Mouse (Mus musculus) heart, adult 2 months (tissue): ENCODE data around the gene Plxnc1. TPM values are rescaled to one million over a fixed set of nuclear protein-coding genes. Genes with fewer than 3 reads are reported as not detected.

ENCODE experiments used
- DNase-seq, 2 experiments: peaks; one replicate each; pipeline ENCODE4 v3.0.0; 2021
- H3K27ac ChIP-seq: fragments of 200-600 bp; 2 replicates; pipeline ENCODE4 v1.8.1; 2022
- H3K27me3 ChIP-seq: fragments of 200-500 bp; 2 replicates; pipeline ENCODE4 v1.6.1; 2012; ENCODE audit warnings: mild to moderate bottlenecking, low read length, inconsistent platforms, mixed read lengths; ENCODE audit not compliant: control insufficient read depth, insufficient read depth
- H3K36me3 ChIP-seq: fragments of 200-500 bp; 2 replicates; pipeline ENCODE4 v1.6.1; 2012; ENCODE audit warnings: low read length, inconsistent platforms; ENCODE audit not compliant: control insufficient read depth, insufficient read depth
- H3K4me1 ChIP-seq: fragments of 200-500 bp; 2 replicates; pipeline ENCODE4 v1.6.1; 2011; ENCODE audit warnings: low read length; ENCODE audit not compliant: control insufficient read depth, insufficient read depth
- H3K4me3 ChIP-seq: fragments of 200-600 bp; 2 replicates; pipeline ENCODE4 v1.8.1; 2022
- H3K79me2 ChIP-seq: fragments of 200-500 bp; replicated peaks from 2 replicates; pipeline ENCODE4 v1.6.1; 2012; ENCODE audit warnings: mild to moderate bottlenecking, inconsistent platforms, low read length, moderate library complexity, mixed read lengths; ENCODE audit not compliant: control insufficient read depth, insufficient read depth
- H3K9ac ChIP-seq: fragments of 200-500 bp; 2 replicates; pipeline ENCODE4 v1.6.1; 2012; ENCODE audit warnings: low read depth, mild to moderate bottlenecking, control low read depth, inconsistent platforms, low read length, mixed read lengths
- CTCF ChIP-seq: fragments of 200-600 bp; IDR thresholded peaks from 2 replicates; pipeline ENCODE4 v1.8.1; 2022; ENCODE audit warnings: antibody characterized with exemption, mild to moderate bottlenecking, moderate library complexity
- EP300 ChIP-seq: fragments of 200-500 bp; IDR thresholded peaks from 2 replicates; pipeline ENCODE4 v1.6.1; 2011; ENCODE audit warnings: low read depth, low read length, control low read depth; ENCODE audit not compliant: insufficient read depth
- POLR2A ChIP-seq: fragments of 200-500 bp; IDR thresholded peaks from 2 replicates; pipeline ENCODE4 v1.6.1; 2011; ENCODE audit warnings: mild to moderate bottlenecking, low read depth, low read length, control low read depth; ENCODE audit not compliant: insufficient read depth
- WGBS: fragments of 180-500 bp; shearing (Covaris S2); methylation state at CpG from one replicate; pipeline ENCODE4 v1.1.7; 2018; 5-methylcytosine and 5-hydroxymethylcytosine counted together
- intact Hi-C: fragments of 180-260 bp; cut with DNase I; formaldehyde crosslinking; loops from one replicate; pipeline ENCODE4 v1.15.1; 2025
- polyA plus RNA-seq: library from polyadenylated mRNA; depleted of rRNA; stranded (reverse); fragments of >200 nt; gene quantifications from 2 replicates; pipeline ENCODE4 v1.2.3, GENCODE M21; 2012
- total RNA-seq, 2 experiments: library from RNA; stranded (reverse); gene quantifications; 2 replicates each; pipeline ENCODE4 v1.2.3; 2021

Plxnc1 gene
- total and polyA plus RNA-seq, 3 experiments: 0.84 to 2.3 (median 2.0) TPM

GRCm38 (mm10) chr10:94940786-94941185 is 3.8 kb downstream of the Plxnc1 start:
- H3K4me1 ChIP-seq: no peaks in the 10 kb centered on the region
- no peak for TF ChIP-seq EP300
- no peak for TF ChIP-seq CTCF
- no peak for TF ChIP-seq POLR2A
- H3K4me3 ChIP-seq: no peak overlapping the region
- no peak overlapping the region for H3K9ac ChIP-seq
- no peak for DNase-seq
- no peak overlapping the region for H3K27ac ChIP-seq
- intact Hi-C loops: loop anchor here (10.0 kb wide), 1 partner anchor 116 kb away; no protein-coding TSS in a partner anchor
- no peaks in the 10 kb centered on the region for H3K79me2 ChIP-seq
- H3K27me3 ChIP-seq: peaks cover 25% of the 10 kb centered on the region
- H3K36me3 ChIP-seq: no peaks in the 10 kb centered on the region
- 52% methylated on average over 7 of the region's 7 CpGs for WGBS

- WGBS: 71% methylated on average over 2 of the region's 2 CpGs
- no peaks in the 10 kb centered on the region for H3K4me1 ChIP-seq
- no peak overlapping the region for H3K27ac ChIP-seq
- H3K36me3 ChIP-seq: no peaks in the 10 kb centered on the region
- H3K27me3 ChIP-seq: peaks cover 22% of the 10 kb centered on the region
- no peak overlapping the region for H3K9ac ChIP-seq
- TF ChIP-seq CTCF (no peak), POLR2A (no peak), EP300 (no peak)
- intact Hi-C loops: loop anchor here (10.0 kb wide), 1 partner anchor 115 kb away; no protein-coding TSS in a partner anchor
- no peaks in the 10 kb centered on the region for H3K79me2 ChIP-seq
- H3K4me3 ChIP-seq: no peak overlapping the region
- DNase-seq: no peak
Observed at GRCm38 (mm10) chr10:94940061-94940460, 4.6 kb downstream of the Plxnc1 start.

DNA sequence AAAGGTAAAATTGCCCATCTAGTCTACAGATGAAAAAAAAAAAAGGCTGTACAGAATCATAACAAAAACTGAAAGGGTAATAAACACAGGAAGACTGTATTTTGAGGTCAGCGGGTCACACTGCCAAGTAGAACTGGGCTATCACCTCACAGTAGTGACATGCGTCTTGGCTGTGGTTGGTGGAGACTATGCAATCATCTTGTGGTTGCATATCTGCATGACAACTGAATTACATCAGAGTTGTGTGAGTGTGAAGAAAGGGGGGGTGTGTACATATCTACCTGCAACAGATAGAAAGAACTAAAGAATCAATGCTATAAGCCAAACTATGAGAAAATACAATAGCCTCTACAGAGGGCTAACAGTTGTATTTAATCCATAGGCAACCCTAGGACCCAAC is 5.7 kb downstream of the Plxnc1 start:
- Histone ChIP-seq H3K9ac (no peak overlapping the region), H3K27ac (no peak overlapping the region), H3K27me3 (peaks cover 12% of the 10 kb centered on the region), H3K4me1 (no peaks in the 10 kb centered on the region), H3K36me3 (no peaks in the 10 kb centered on the region), H3K79me2 (no peaks in the 10 kb centered on the region), H3K4me3 (no peak overlapping the region)
- WGBS: 84% methylated on average over 2 of the region's 2 CpGs
- intact Hi-C loops: no loop called here
- TF ChIP-seq POLR2A (no peak), CTCF (no peak), EP300 (no peak)
- DNase-seq: no peak

DNA sequence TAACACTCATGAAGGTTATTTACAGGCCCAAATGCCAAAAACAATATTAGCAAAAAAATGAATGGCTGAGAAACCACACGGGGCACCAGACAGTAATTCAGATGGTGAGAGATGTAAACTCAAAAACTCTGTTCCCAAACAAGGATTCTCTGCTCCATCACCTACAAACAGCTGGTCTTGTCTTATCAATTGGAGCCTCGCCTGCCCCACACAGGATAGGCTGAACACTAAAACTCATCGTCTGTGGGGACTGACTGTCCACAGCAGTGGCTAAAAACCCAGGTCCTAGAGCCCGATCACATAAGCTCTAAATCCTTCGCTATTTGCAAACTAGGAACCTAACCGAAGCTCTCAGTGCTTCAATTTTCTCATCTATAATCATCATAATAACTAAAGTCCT is 6.3 kb downstream of the Plxnc1 start:
- 74% methylated on average over 6 of the region's 6 CpGs for WGBS
- H3K4me3 ChIP-seq: no peak overlapping the region
- DNase-seq: no peak
- H3K9ac ChIP-seq: no peak overlapping the region
- intact Hi-C loops: no loop called here
- no peaks in the 10 kb centered on the region for H3K4me1 ChIP-seq
- no peak for TF ChIP-seq POLR2A
- no peak for TF ChIP-seq CTCF
- no peak for TF ChIP-seq EP300
- no peaks in the 10 kb centered on the region for H3K79me2 ChIP-seq
- H3K36me3 ChIP-seq: no peaks in the 10 kb centered on the region
- H3K27me3 ChIP-seq: peaks cover 6% of the 10 kb centered on the region
- H3K27ac ChIP-seq: no peak overlapping the region

DNA sequence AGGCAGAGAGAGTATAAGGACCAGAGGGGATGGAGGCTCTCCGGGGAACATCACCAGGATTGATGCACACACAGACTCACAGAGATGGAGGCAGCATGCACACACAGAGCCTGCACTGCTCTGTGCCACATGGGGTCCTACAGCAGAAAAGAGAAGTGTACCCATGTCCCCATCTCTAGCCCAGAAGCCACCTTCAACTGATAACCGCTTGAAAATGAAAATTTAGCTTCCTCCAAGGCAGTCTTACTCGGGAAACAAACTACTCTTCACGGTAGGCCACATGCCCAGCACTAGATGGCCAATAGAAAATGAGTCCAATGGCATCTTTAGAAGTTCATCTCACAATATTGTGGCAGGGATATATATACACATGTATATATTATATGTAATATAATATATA is 9.4 kb downstream of the Plxnc1 start:
- Histone ChIP-seq H3K79me2 (no peaks in the 10 kb centered on the region), H3K4me1 (peaks cover 3% of the 10 kb centered on the region), H3K27me3 (no peaks in the 10 kb centered on the region), H3K4me3 (no peak overlapping the region), H3K9ac (no peak overlapping the region), H3K36me3 (no peaks in the 10 kb centered on the region), H3K27ac (no peak overlapping the region)
- no peak for DNase-seq
- 79% methylated on average over 4 of the region's 4 CpGs for WGBS
- intact Hi-C loops: no loop called here
- no peak for TF ChIP-seq CTCF
- no peak for TF ChIP-seq POLR2A
- no peak for TF ChIP-seq EP300

GRCm38 (mm10) chr10:94934151-94934614 is 10.5 kb downstream of the Plxnc1 start:
- Histone ChIP-seq H3K4me3 (no peak overlapping the region), H3K9ac (no peak overlapping the region), H3K27ac (no peak overlapping the region), H3K36me3 (no peaks in the 10 kb centered on the region), H3K27me3 (no peaks in the 10 kb centered on the region), H3K79me2 (no peaks in the 10 kb centered on the region), H3K4me1 (peaks cover 3% of the 10 kb centered on the region)
- intact Hi-C loops: no loop called here
- TF ChIP-seq CTCF (no peak), EP300 (no peak), POLR2A (no peak)
- WGBS: 81% methylated on average over 9 of the region's 9 CpGs
- DNase-seq: no peak
